10 mouse cellular contexts compared by ENCODE assay signal in the genomic region with DNA sequence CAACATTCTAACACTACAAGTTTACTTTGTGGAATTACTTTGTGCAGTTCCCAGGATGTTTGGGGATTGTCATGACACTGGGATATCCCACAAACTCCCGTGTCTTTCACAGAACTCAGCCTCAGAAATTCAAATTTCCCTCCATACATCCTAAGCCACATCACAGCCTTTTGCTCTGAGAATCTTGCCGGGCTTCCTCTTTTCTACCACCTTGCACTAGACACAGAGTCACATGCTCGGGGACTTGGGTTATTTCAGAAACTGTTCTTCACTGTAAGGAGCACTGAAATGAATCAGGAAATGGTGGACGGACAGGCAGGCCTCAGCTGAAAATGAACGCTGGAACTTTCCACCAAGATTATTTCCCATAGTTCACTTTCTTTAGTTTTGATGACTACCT. TPM values are rescaled to one million over a fixed set of nuclear protein-coding genes. Genes with fewer than 3 reads are reported as not detected.
A peak's percentile ranks its signal among the peaks of the same experiment; 100 is the strongest.
DNase-seq lines count a peak whose midpoint lies in the region; ATAC-seq and TF ChIP-seq lines count a peak whose summit lies in the region.
"Had no signal": no experiment of that assay in that cellular context is flagged by ENCODE, and none has a peak within 500 bp of the region (broad histone marks: within the 10 kb centered on the region; RNA-seq: fewer than 3 reads in every experiment).

No protein-coding gene starts in this region.

- TF ChIP-seq EP300 in liver, embryonic 14.5 days (IDR thresholded peaks at IDR 0.05; ENCODE audit: low read depth), result no peak

- H3K9ac ChIP-seq in liver, embryonic 14.5 days (replicated peaks), result no peak overlapping the region; the same call in 1 of the 2 replicates
- H3K9ac ChIP-seq in heart, embryonic 11.5 days (ENCODE audit: low read depth, low read length), result no peak overlapping the region

- TF ChIP-seq CTCF in G1E (IDR thresholded peaks at IDR 0.05; ENCODE audit: low read depth, low read length), result no peak
- no peak for TF ChIP-seq CTCF in liver, embryonic 14.5 days (IDR thresholded peaks at IDR 0.05; ENCODE audit: low read depth)

- no peaks in the 10 kb centered on the region for H3K27me3 ChIP-seq in G1E (ENCODE audit: insufficient read depth, low read length)
- no peaks in the 10 kb centered on the region for H3K27me3 ChIP-seq in liver, embryonic 14.5 days (ENCODE audit: control insufficient read depth, insufficient read depth, low read length)
- no peaks in the 10 kb centered on the region for H3K27me3 ChIP-seq in splenic B cell, adult 2 months (ENCODE audit: control insufficient read depth, insufficient read depth, low read length, poor library complexity, severe bottlenecking)
- H3K27me3 ChIP-seq in heart, embryonic 11.5 days (ENCODE audit: control insufficient read depth, insufficient read depth, low read length), result no peaks in the 10 kb centered on the region

- peak; percentile 51 for DNase-seq in lung, postnatal 25 days (ENCODE audit: low spot score)
- no peak for DNase-seq in lung, adult 18-20 months
- DNase-seq in G1E (ENCODE audit: low spot score), result peak; percentile 56
- no peak for DNase-seq in liver, embryonic 14.5 days (ENCODE audit: low read depth in 3 of 3, low spot score in 3 of 3)
- DNase-seq in splenic B cell, adult 2 months (ENCODE audit: low read depth, low spot score), result peak; percentile 91
- DNase-seq in embryo, embryonic 9.5 days (ENCODE audit: extremely low spot score), result no peak
- no peak for DNase-seq in cerebellum, adult 9-10 months
- DNase-seq: kidney, adult 11 months had no signal

- H3K4me2 ChIP-seq in liver, embryonic 14.5 days (ENCODE audit: low read depth), result no peak overlapping the region
- no peak overlapping the region for H3K4me2 ChIP-seq in heart, embryonic 11.5 days

- 24% methylated on average over 5 of the region's 5 CpGs for WGBS in liver, embryonic 14.5 days (ENCODE audit: insufficient replicate concordance)
- 77% methylated on average over 5 of the region's 5 CpGs for WGBS in heart, embryonic 11.5 days (ENCODE audit: insufficient replicate concordance)

- ATAC-seq in G1E (ENCODE audit: extremely low read depth, insufficient number of reproducible peaks, low FRiP score, poor library complexity, severe bottlenecking), result peak; percentile 46
- ATAC-seq in liver, embryonic 14.5 days (ENCODE audit: insufficient read depth), result no peak
- no peak for ATAC-seq in heart, embryonic 11.5 days (replicated peaks; ENCODE audit: insufficient number of reproducible peaks, low FRiP score, low TSS enrichment)
- ATAC-seq: midbrain, embryonic 16.5 days had no signal

- no peaks in the 10 kb centered on the region for H3K9me3 ChIP-seq in G1E (replicated peaks)
- H3K9me3 ChIP-seq in liver, embryonic 14.5 days (ENCODE audit: control insufficient read depth, low read length), result no peaks in the 10 kb centered on the region
- no peaks in the 10 kb centered on the region for H3K9me3 ChIP-seq in heart, embryonic 11.5 days (replicated peaks; ENCODE audit: control insufficient read depth, low read length)

- peaks cover 4% of the 10 kb centered on the region for H3K36me3 ChIP-seq in G1E (replicated peaks)
- no peaks in the 10 kb centered on the region for H3K36me3 ChIP-seq in liver, embryonic 14.5 days (replicated peaks; ENCODE audit: control insufficient read depth, insufficient read depth, low read depth)
- H3K36me3 ChIP-seq in splenic B cell, adult 2 months (ENCODE audit: control insufficient read depth, insufficient read depth, low read length, poor library complexity, severe bottlenecking), result no peaks in the 10 kb centered on the region
- no peaks in the 10 kb centered on the region for H3K36me3 ChIP-seq in heart, embryonic 11.5 days (ENCODE audit: control insufficient read depth, insufficient read depth, low read length)

- peak overlapping the region; percentile 55 for H3K27ac ChIP-seq in liver, embryonic 14.5 days
- no peak overlapping the region for H3K27ac ChIP-seq in heart, embryonic 11.5 days (ENCODE audit: low read depth, low read length)

- H3K4me3 ChIP-seq in G1E (ENCODE audit: low read depth, low read length), result no peak overlapping the region
- no peak overlapping the region for H3K4me3 ChIP-seq in liver, embryonic 14.5 days (ENCODE audit: insufficient read depth in 1 of 2, low read depth in 2 of 2, low read length in 2 of 2)
- H3K4me3 ChIP-seq in heart, embryonic 11.5 days (ENCODE audit: low read depth, low read length), result no peak overlapping the region

- H3K4me1 ChIP-seq in G1E (ENCODE audit: insufficient read depth, low read depth, low read length), result peaks cover 60% of the 10 kb centered on the region
- peaks cover 15 to 26% of the 10 kb centered on the region in 2 experiments for H3K4me1 ChIP-seq in liver, embryonic 14.5 days (replicated peaks; ENCODE audit: control insufficient read depth in 2 of 2, insufficient read depth in 2 of 2, low read length in 1 of 2)
- H3K4me1 ChIP-seq in heart, embryonic 11.5 days (ENCODE audit: control insufficient read depth, insufficient read depth, low read length), result peaks cover 5% of the 10 kb centered on the region; the same call in 1 of the 2 replicates

RNA-seq across cellular contexts. Expression of a gene that starts 2.0 kb away (rescaled TPM):
- 67.9 and 84.5 TPM in 2 replicates for total RNA-seq in G1E (2014; fragmentation: Nextera tagmentation)
- total RNA-seq in G1E (2017), result 92.4 and 95.8 TPM in 2 replicates
- polyA plus RNA-seq in G1E (2012), result 28.7 and 41.7 TPM in 2 replicates
- 4.9 and 8.1 TPM in 2 replicates for polyA plus RNA-seq in liver, embryonic 14.5 days (2012; rRNA removed)
- 16.7 and 17.0 TPM in 2 replicates for polyA plus RNA-seq in liver, embryonic 14.5 days (2014; fragmentation: Nextera tagmentation; extraction: Ambion mirVana)
- polyA plus RNA-seq in heart, embryonic 11.5 days (2014; fragmentation: Nextera tagmentation; extraction: Ambion mirVana), result 49.4 and 50.4 TPM in 2 replicates

RNA-seq across cellular contexts. Expression of a gene that starts 2.3 kb away (rescaled TPM):
- total RNA-seq in G1E (2014; fragmentation: Nextera tagmentation) (8.2 and 9.8 TPM in 2 replicates), G1E (2017) (33.2 and 36.4 TPM in 2 replicates)
- 4.7 and 5.4 TPM in 2 replicates for polyA plus RNA-seq in G1E (2012)
- polyA plus RNA-seq in liver, embryonic 14.5 days (2012; rRNA removed), result 1.2 and 1.6 TPM in 2 replicates
- polyA plus RNA-seq in liver, embryonic 14.5 days (2014; fragmentation: Nextera tagmentation; extraction: Ambion mirVana), result 2.2 and 2.5 TPM in 2 replicates
- polyA plus RNA-seq in heart, embryonic 11.5 days (2014; fragmentation: Nextera tagmentation; extraction: Ambion mirVana), result 4.9 and 5.7 TPM in 2 replicates

Comparison
In these comparisons a context has a peak if more than half of its experiments do, and no peak if none do; other contexts are left out.
1. DNase-seq: peak in lung, postnatal 25 days (single experiment), G1E (single experiment) and splenic B cell, adult 2 months (single experiment); none in lung, adult 18-20 months (0 of 2), liver, embryonic 14.5 days (0 of 3), embryo, embryonic 9.5 days (single experiment) and cerebellum, adult 9-10 months (single experiment).